Mouse (Mus musculus): ENCODE measurements around the gene Serinc3.
"Not testable (repeated sequence)": the region's sequence is repeated elsewhere in the genome, so short reads cannot be mapped to it uniquely, and the experiment has no call there.

Gene Serinc3

DNA sequence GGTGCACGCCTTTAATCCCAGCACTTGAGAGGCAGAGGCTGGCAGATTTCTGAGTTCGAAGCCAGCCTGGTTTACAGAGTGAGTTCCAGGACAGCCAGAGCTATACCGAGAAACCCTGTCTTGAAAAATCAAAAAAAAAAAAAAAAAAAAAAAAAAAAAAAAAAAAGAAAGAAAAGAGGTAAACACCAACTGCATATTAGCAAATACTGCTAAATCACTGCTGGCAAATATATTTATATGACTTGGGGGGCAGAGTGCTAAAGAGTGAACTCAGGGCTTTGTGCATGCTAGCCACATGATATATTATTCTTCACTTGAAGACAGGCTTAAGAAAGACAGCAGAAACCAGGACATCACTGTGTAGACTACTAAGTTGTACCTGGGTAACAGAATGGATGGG, 23.5 kb downstream of the Serinc3 start:
- not testable (repeated sequence) for DNase-seq

DNA sequence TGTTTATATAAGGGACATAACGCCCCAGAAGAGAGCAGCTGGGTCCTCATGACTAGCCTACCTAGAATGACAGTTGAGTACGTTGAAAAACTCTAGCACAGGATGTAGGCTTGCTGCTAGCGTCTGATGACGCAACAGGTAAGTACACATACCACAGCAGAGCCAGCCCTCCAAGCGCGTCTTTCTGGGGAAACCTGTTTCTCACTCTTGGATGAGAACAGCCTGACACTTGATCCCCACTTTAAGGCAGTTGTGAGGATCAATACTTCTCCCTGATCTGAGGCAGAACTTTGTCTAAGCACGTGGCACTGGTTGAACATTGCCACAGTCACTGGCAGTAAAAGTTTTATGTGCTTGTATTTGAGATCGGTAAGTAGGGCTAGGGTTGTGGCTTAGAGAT, 24.5 kb downstream of the Serinc3 start:
- DNase-seq: no peak

DNA sequence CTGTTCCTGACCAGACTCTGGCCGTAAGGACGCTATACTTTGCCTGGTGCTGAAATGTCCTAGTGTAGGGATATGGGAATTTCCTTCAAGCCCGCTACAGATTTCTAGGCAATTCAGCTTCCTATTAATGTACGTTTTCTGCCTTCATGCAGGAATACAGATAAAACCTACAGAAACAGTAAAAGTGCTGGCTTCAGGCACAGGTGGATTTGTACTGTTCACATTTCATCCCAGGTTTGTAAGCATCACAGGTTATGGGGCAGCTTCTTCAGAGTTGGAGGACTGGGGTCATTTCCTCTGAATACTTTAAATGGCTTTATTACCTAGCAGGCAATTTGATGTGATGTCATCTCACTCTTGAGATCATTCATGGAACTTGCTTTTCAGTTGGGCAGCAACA, 27.1 kb downstream of the Serinc3 start:
- DNase-seq: no peak

DNA sequence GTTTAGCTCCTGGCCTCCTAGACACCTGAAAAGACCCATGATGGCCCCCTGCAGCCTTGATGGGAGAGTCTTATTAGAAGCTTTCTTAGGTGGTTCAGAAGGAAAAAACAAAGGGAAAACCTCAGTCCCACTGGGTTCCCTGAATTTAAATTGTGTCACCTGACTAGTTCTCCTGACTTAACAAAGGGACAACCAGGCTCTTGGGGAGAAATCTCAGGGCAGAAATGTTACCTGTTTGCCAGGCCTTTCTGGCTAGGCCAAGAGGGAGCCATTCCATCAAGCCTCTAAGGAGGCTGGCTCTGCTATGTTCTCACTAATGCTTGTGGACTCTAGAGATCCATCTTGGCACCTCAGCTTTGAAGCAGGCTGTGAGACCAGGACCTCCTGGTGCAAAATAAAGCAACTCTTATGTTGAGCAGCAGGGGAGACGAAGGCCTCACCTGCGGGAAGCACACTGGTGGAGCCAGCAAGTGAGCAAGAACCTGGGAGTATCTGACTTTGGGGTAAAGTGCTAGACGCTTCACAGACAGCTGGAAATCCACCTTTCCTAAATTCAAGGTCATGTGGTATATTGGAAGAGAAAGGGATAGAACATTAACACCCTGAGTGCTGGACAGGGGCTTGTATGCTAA, 27.6 kb downstream of the Serinc3 start:
- no peak for DNase-seq

DNA sequence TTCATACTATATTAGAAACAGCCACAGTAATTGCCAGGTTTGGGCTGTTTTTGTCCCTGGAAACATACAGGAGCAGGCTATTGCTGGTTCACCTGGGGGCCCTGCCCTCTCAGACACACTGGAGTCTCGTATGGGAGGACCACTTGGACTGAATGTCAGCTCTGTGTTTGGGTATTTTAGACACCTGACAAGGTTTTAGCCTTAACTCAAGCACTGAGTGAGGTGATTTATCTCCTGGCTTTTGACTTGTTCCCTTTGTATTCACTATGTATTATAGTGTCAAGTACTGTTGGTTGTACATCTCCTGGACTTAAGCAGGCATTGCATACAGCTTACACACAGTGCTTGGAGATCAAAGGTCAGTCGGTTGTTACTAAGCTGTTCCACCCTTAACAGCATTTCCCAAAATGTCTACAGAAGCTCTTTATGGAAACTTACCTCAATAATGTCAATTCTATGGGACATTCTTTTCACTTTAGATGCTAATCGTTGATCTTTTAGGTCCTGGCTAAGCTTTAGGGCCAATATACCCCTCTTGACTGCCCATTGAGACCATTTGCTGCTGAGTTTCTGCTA, 28.2 kb downstream of the Serinc3 start:
- no peak for DNase-seq

DNA sequence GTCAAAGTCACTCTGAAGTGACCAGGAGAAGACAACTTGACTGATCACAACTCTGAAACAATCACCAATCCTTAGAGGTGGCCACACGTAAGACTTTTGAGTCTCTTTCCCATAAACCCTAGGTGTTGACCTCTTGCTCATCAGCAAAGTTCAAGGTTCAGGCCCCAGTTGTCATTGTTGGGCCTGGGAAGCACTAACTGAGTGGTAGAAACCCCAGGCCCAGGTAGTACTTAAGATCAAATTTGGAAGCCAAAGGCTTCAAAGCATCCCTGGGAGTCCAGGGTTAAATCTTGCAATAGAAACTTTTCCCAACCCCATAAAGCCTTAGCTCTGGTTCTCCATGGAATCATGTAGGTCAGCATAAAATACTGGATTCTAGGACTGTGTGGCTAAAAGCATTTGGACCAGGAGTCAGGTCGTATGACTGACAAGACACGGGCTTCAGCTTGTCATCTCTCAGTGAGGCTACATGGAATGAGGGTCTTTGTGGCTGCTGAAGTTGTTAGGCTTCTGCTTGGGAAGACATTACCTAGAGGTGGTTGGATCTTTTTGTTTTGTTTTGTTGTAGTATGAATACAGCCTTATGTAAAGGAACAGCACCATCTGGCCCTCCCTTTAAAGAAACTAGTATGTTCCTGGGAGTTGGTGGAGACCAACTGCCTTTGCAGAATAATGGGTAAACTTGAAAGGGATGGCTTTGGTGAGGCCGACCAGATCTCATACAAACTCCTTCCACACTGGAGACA, 28.9 kb downstream of the Serinc3 start:
- no peak for DNase-seq

DNA sequence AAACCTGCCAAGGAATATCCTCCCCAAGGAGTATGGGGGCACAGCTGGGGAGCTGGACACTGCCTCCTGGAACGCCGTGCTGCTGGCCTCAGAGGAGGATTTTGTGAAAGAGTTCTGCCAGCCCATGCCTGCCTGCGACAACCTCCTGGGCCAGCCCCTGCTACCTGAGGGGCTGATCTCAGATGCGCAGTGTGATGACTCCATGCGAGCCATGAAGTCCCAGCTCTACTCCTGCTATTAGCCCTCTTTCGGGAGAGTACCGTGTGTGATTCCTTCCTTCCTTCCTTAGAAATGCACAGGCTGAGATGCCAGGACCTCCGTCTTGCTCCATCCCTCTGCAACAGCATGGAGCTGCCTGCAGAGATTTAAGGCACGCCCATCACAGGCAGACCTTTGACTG, 29.5 kb downstream of the Serinc3 start:
- no peak for DNase-seq

DNA sequence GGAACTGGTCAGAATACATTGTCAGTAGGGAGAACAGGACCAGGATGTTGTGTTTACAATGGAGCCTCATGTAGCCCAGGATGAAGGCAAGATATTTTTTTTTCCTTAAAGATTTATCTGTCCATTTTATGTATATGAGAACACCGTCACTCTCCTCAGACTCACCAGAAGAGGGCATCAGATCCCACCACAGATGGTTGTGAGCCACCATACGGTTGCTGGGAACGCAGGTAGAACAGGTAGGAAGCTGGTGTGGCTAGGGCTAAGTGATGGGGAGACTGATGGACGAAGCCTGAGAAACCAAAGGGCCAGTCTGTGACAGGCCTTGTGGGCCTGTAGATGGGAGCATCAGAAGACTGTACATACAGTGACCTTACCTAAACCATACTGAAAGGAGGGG, 30.9 kb downstream of the Serinc3 start:
- no peak for DNase-seq

DNA sequence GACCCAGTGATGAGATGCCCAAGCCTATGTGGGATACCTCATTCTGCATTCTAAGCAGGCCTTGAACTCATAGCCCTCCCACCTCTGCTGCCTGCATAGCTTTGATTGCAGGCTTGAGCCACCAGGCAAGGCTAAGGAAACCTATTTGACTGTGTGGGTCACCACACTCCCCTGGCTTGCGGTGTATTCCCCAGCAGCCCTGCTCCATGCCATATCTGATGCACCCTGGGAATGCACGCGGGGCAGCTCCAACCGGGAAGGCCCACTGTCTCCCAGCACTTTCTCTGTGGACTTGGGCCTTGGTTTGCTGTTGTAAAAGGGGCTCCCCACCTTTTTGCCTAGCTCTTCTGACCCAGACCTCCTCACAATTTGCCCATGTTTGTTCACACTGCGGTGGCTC, 31.7 kb downstream of the Serinc3 start:
- DNase-seq: no peak

DNA sequence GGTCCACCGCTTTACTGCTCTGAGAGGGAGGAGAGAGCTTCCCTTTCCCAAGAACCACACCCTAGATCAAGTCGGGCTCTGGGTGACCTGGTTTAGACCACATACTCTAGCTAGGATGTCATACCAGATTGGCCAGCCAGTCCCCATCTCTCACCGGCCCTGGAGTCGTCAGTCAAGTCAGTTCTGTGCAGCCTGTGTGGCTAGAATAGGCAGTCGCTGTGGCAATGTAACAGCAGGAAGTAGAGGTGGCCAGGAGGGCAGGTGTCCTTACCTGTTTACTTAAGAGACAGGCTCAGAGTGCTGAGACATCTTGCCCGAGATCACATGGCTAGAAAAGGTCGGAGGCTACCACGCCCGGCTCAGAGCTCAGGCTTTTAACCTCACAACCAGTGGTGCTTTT, 33.8 kb downstream of the Serinc3 start:
- DNase-seq: no peak

DNA sequence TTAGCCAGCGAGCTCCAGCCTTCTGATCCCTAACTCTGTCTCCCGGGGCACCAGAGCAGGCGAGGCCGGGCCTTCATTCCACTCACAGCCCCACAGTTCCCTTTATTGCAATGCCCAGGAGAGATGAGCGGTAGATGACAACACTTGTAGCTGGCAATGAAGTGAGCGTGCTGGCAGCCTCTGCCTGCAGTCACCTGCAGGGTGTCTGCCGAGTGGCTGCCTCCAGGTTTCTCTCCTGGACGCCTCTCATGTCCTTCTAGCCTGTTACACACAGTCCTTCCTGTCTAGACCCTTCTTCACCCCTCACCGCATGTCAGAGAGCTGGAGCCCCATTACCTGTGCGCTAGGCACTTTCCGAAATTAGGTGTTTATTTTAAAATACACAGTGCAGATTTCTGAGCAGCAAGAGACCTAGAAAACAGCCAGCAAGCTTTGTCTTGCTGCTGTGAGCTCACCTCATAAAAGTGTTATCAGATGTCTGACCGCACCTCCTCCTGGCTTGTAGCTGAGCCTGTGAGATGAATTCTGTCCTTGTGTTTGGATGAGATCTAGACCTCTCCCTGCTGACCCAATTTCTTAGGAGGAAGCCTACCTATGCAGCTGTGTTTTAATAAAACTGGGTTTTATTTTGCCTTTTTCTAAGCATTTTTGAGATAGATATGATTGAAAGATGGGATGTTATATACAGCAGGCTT, 35.5 kb downstream of the Serinc3 start:
- DNase-seq: no peak

DNA sequence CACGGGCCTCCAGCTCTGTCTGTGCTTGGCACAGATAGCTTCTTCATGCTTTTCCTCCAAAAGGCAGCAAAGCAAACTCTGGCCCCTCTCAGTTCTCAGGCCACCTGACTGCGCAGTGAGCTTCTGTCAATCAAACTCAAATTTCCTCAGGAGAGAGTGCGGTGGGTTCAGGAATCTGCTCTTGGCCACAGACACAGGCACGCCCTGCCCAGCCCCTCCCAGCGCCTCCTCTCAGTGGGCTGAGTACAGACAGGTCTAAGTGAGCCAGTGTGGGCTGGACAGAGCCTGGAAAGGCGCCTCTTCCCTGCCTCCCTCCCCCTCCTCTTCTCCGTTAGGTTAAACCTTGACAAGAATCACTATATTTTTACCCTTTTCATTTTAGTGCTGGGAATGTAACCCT, 36.9 kb downstream of the Serinc3 start:
- peak; percentile 30 for DNase-seq

DNA sequence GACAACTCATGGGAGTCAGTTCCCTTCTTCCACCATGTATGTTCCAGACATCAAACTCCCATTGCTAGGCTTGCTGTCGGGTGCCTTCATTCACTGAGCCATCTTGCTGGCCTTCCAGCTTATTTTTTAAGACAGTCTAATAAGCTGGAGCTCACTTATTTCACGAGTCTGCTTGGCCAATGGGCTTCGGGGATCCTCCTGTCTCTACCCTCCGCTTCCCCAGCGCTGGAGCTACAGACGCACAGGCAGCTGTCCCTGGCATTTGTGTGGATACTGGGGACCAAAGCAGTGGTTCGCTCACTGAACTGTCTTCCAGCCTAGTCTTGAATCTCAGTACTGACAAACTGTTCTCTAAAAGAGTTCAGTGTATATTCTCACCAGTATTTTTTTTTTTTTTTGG, 38.8 kb downstream of the Serinc3 start:
- DNase-seq: no peak

DNA sequence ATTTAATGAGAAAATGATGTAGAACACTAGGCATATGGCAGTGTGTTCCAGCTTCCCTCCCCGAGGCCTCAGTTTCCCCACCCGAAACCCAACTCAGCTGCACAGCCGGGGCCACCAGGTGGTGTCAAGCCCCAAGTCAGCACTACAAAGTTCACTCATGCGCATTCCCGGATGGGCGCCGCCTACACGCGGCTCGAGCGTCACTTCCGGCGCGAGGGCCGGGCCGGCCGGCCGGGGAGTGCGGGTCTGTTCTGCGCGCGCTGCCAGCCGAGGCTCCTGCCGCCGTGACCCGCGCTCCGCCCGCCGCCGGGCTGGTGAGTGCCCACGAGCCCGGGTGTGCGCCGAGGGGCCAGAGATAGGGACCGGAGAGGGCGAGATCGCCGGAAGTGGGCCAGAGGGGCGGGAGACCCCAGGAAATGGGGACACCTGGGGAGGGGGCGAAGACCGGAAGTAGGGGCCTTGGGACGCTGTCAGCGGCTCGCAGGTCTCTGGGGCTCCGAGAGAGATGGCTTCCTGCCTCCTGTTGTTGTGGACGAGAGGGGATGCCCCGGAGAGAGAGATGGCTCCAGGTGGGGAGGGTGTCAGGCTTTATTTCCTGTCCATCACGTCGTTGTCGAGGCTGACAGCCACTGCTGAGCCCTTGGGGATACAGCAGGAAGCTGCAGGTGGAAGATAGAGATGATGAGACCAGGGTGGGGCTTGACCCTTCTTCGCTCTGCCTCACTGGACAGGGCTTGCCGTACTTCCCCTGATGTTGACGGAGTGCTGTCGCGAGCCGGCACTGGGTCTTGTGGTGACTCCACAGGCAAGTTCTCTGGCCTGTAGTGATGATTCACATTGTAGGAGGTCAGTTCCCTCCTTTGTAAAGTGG, 42.6 kb downstream of the Serinc3 start, which contains the start of gene Ttpal:
Ttpal (plus strand) TSS at position 214 of the 871 bp plus-strand sequence.
- peak; percentile 91 for DNase-seq

DNA sequence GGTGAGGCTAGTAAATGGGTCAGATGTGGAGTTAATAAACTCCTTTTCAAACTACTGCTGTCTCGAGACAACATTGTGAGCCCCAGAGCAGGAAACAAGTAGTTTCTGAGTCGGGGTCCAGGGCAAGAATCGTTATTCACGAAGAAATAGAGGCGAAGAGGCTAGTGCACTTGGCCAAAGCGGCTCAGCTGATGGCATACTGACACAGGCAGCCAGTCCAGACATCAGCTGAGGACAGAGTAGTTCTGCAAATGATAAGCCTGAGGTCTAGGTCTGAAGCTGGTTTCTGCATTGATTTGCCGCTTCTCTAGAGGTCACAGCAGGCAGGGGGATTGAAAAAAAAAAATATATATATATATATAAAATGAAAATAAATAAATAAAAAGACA, 43.2 kb downstream of the Serinc3 start:
- DNase-seq: no peak

DNA sequence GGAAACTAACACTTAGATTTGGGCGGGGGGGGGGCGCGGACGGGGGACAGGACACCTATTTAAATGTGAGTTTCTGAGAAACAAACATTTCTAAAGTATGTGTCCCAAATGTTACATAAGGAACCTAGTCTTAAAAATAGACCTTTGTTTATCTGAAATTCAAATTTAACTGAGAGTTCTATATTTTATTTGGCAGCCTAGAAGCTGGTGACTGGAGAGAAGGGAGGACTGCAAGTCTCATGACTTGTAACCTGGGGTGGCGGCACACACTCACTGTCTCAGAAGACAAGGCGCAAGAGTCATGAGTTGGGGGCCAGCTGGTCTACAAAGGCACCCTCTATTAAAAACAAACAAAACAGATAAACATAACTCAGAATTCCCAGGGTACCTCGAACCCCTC, 43.9 kb downstream of the Serinc3 start:
- no peak for DNase-seq

DNA sequence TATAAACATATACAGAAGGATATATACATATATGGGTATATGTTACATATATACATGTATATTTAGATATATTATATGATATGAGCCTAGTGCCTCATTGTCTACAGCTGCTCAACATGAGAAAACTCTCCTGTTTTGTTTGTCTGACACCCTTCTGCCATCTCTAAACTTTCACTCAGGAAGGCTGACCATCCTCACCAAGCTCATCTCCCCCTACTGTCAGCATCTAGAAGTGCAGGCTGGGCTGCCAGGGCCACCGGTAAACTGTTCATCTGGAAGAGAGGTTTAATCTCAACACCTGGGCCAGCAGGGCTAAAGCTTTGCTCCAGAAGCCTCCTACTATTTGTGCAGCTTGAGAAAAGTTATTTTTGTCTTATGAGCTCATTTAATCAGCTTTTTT, 45.7 kb downstream of the Serinc3 start:
- no peak for DNase-seq

DNA sequence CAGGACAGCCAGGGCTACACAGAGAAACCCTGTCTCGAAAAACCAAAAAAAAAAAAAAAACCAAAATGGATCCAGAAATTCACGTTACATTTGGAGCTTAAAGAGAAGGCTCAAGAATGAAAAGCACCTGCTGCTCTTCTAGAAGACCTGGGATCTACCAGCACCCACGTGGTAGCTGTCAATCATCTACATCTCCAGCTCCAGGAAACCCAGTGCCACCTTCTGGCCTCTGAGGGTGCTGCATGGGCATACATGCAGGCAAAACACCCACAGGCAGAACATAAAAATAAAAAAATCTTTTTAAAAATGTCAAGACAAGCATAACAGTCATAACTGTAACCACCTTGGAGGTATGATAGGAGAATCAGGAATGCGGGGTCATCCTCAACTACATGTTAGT, 47.3 kb downstream of the Serinc3 start:
- DNase-seq: no peak

DNA sequence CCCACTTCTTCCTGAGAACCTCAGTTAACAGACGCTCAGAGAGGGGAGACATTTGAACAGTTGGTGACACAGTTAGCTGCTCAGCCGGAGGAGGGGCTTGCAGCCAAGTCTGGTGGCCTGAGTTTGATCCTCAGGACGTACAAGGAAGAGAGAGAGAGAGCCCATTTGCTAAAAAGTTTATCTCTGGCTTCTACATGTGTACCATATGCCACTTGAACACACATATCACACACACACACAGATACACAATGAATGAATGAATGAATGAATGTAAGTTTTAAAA, 48.1 kb downstream of the Serinc3 start:
- DNase-seq: no peak

DNA sequence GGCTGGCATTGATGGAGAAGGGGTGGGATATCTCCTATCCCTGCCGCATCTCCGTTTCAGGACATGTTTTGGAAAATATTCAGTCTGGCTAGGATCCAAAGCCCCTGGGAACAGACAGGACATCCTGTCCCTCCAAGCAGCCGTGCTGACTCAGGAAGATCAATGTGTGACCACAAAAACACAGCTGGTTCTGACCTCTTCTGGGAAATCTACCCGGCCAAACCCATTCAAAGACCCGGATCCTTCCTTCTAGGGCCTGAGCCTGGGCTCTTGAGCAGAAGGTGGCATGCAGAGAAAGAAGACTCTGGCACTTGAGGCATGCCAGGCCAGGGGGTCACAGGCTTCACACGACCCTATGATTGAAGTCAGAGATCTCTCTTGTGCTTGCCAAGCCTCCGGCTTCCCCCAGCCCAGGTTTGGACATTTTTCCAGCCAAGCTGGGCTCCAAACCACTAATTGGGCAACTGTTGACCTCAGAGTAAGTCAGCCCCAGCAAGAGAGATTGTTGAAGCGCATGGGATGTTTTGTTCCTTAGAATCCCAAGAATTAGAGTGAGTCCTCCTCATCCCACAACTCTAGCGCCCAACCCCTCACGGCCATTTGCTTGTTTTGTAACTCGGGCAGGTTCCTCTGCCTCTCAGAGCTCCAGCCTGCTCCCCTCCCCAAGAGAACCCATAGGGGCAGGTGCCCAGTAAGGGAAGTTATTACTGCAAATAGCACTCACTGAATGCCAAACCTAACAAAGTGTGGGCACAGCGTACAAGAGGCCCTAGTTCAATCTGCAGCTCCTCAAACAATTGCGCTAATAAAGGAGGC, 48.7 kb downstream of the Serinc3 start:
- no peak for DNase-seq

DNA sequence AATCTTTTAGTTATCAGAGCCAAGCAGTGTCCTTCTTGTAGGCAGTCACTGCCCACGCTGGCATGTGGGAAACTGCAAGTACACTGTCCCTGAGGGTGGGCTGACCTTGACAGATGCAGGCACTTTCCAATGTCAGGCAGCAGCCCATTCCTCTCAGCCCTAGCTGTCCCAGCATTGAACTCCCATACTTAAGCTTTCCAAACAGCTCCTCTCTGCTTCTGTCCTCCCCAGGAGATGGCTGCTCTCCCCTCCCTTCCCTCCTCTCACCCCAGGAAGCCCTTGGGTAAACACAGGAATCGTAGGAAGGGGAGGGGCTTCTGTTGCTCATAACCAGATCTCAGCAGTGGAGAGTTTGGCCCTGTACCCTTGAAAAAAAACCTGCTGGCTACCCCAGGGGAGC, 49.8 kb downstream of the Serinc3 start:
- no peak for DNase-seq

DNA sequence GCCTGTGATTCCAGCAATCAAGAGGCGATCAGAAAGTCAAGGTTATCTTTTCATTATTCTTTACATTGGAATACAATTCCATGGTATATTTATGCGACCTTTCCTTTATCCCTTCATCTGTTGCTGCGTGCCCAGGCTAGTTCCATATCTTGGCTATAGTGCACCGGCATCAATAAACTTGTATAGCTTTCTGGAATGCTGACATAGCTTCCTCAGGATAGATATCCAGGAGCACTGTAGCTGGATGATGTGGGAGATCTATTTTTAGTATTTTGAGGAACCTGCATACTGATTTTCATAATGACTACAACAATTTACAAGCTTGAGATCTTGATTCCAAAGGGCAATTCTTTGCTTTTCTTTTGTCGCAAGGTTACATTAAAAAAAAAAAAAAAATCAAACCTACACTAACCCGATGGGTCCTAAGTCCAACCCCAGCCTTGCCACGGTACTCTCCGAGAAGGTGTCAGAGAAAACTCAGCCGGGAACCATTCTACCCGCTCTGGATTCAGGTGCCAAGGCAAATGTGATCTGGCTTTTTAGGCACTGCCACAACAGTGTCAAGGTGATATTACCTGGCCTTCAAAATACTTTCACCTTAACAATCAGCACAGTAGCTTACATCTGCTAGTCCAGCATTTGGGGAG, 51.2 kb downstream of the Serinc3 start:
- DNase-seq: no peak
